Mouse (Mus musculus) c-Kit-positive CD71-positive TER-119-positive erythroid progenitor cells, embryonic 14.5 days (primary cell): Measurements from ENCODE around the gene Lrrc3c.

ENCODE experiments used
- DNase-seq: peaks from one replicate; pipeline ENCODE4 v3.0.0-alpha.2; 2013; ENCODE audit warnings: low spot score

The Lrrc3c gene

DNA sequence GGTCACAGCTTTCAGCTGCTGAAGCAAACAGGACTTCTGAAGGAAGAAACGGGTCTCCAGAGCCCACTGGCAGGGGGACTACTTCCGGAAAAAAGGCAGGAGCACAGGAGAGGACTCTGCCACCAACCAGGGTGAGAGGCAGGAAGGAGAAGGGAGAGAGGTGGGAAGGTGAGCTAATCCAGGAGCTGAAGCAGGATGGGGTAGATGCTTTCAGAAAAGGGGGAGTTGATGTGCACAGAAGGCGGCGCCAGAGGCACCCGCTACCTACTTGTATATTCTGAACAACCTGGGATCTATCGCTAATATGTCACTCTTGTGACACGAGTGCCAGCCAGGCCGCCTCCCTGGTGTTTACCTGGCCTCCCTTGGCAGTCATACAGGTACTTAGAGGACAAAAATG, at the start of gene Lrrc3c:
TSS of gene Lrrc3c (plus strand) at position 301 of the 400 bp plus-strand sequence.
- DNase-seq: no peak

DNA sequence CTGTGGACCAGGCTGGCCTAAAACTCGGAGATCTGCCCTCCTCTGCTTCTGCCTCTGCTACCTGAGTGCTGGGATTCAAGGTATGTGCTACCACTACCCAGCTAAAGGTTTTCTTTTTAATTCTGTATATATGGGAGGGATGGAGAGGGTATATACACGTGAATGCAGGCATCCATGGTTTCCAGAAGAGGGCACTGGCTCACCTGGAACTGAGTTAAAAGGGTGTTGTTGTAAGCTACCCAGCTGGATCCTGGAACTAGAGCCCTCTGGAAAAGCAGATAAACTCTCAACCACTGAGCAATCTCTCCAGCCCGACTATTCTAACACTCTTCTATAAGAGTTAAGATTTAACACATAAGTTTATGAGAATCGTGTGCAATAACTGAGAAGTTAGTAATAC, 48.7 kb upstream of the Lrrc3c start:
- no peak for DNase-seq

DNA sequence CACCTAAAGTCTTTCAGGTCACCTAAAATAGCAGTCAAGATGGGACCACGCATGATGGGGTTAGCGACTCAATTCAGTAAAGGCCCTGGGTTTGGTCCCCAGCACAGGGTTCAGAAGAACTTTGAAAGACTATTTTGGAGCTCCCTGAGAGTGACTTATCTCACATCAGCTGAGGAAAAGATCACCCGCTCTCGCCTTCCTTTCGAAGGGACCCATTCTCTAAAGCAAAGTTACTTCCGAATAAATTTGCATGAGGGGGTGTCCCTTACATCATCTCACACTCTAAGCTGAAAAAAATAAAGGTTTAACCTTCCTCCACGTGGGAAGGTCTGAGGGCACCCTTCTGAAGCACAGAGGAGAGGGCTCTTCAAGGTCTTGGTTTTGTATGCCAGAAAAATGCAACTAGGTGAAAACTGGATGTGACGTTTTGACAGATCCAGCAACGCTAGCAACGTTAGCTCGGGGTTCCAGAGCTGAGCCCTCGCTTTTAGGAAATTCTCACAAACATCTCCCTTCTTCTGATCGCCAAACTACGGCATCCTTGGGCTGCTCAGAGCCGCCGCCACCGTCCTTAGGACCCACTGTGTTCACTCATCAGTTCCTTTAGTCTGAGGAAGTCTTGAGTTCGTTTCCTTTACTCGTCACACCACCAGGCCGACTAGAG, 47.6 kb upstream of the Lrrc3c start:
- DNase-seq: no peak

DNA sequence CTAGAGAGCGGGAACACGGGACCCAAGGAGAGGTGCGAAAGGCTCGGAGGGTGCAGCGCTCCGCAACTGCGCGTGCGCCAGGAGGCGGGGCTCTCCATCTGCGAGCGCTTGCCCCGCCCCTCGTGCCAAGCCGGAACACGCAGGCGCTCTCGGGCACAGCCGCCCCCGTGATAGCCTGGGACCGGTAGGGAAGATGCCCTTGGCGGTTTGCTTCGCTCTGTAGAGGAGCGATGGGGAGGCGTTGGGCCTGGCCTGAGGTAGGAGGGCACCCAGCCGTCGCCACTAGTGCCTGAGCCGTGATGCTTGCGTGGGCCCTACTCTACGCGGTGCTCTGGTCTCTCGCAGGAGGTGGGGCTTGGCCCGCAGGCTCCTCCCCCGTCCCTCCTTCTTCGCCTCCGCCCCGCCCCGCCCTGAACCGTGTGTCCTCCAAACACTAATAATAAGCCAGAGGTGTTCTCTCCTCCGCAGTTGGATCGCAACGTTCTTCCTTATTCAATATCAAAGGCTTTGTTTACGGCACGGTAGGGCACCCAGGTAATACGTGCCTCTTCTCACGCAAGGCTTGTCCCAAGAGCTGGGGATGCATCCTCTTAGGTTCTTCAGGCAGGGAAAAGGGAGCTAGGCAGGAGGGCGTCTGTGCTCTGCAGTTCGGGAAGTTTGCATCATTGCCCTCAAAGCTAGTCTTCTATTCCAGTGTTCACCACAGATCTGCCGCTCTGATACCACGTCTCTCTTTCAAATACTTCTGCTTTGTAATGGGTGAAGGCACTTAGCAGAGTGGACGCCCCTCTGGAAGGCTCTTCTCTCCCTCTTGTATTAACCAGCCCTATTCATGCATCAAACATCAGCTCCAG, 46.9 kb upstream of the Lrrc3c start, which contains the start of gene Zpbp2:
TSS of gene Zpbp2 (plus strand) at position 123 of the 854 bp plus-strand sequence.
- peak; percentile 90 for DNase-seq

DNA sequence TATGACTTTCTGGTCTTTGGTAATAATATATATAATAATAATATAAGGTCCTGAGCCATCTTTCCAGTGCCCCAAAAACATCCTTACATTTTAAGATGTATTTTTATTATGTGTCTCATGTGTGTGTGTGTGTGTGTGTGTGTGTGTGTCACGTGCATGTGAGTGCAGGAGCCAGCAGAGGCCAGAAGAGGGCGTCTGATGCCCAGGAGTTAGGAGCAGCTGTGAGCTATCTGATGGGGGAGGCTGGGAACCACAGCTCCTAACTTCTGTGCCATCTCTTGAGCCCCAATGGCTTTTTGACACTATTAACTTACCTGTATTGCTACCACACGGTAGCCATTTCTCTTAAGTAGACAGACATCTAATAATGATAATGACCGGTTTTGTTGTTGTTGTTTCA, 44.1 kb upstream of the Lrrc3c start:
- no peak for DNase-seq

DNA sequence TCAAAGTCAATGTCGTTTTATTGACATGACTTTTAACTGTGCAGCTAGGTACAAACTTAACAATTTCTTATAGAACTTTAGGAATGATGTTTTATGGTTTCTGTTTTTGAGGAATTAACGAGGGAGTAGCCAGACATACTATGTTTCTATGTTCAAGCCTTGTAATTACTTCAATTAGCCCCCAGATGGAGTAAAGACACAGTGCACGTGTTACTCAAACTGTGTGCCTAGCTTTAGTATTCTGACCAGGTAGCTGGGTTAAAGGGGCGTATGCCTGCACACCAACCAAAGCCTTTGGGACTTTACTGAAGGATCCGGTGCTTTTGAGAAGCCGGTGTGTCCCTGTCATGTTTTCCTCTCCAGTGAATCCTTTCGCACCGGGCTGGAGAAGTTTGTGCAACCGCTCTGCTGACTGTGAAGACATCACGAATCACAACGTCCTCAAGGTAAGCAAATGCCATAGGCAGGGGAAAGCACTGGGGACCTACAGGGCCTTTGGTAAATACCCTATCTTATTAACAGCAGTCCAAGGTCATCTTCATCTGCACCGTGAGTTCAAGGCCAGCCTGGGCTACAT, 42.9 kb upstream of the Lrrc3c start:
- DNase-seq: no peak

DNA sequence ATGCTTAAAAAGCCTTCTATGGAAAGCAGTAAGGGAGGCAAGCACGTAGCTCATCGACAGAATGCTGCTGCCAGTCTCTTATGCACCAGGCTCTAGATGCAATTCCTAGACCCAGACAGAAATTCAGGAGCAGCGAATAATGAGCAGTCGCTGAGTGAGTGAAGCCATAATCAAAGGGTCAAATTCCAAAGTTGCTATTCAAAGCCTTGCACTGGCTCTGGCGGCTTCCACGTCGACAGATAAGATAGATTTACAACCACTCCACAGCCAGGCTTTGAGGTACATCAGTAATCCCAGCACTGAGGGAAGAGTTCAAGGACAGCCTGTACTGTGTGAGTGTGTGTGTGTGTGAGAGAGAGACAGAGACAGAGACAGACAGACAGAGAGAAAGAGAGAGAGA, 37.1 kb upstream of the Lrrc3c start:
- no peak for DNase-seq

DNA sequence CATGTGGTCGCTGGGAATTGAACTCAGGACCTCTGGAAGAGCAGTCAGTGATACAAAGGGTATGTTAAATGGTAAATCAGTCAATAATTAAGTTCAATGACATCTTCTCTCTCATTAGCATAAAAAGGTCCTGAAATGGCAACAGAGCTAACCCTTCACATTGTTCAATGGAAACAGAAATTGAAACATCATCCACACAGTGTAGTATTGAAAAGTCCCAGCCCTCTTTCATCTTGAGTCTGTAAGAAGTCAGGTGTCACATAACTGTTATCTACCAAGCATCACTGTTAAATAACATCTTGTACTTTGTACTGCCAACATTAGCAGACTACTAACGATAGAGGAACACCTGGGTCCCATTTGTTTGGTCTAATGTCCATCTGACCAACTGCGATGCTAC, 35.1 kb upstream of the Lrrc3c start:
- no peak for DNase-seq

DNA sequence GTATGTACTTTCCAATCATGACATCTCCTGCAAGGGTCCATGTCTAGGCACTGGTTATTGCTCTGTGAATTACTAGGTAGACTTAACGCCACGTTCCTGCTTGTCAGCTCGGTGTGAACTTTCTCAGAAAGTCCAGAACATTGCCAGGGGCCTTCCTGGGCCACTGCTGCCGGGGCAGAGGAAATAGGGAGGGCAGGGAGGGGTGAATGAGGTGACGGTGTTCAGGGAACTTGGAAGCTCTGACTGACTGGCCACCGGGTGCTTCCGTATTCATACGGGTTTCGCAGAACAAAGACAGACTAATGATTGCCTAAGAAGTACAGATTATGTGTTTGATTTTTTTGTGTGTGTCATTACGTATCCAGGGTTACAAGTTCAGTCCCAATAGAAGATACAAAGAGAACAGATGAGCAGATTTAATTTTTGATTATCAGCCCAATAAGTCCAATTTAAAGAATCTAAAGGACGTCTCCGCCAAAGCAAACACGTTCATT, 34.1 kb upstream of the Lrrc3c start:
- no peak for DNase-seq

DNA sequence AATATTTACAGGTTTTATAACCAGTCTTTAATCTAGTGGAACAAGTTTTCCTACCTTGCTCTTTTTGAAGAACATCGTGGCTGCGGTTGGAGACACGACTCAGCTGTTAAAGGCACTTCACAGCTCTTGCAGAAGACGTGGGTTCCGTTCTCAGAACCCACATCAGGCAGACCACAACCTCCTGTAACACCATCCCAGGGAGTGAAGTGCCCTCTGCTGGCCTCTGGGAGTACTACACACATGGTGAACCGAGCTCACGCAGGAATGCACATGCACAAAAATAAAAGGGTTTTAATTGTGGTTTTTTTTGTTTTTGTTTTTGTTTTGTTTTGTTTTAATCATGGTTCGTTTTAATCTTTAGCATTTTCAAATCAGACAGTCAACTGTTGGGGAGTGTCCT, 29.8 kb upstream of the Lrrc3c start:
- DNase-seq: peak; percentile 13

DNA sequence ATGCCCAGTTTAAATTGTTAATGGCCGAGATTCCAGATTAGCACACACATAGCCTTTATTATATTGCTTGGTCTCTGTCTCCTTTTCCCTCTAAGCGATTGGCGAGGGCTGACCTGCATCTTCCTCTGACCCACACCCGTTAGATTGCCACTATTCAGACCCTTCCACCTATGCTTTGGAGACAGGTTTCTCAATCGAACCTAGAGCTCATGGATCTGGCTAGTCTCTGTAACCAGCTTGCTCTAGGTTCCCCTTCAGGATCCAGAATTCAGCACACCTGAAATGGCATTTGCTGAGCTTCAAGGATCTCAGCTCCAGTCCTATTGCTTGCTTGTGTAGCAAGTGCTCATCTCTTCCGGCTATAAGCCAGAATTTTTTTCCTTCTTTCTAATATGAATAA, 28.6 kb upstream of the Lrrc3c start:
- DNase-seq: no peak

DNA sequence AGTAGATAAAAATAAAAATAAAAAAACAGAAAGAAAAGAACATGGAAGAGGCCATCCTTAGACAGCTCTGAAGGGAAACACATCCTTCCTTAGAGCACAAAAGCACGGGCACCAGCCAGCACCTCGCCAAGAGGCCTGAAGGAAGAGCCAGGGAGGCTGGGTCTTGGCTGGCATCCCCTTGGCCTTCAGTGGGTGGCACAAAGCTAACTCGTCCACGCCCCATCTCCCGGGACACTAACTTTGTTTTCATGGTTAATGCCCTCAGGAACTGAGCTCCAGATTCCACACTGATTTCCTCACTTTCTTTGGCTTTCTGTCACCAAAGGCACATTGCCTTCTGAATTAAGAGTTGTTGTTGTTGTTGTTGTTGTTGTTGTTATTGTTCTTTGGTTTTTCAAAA, 20.3 kb upstream of the Lrrc3c start:
- DNase-seq: no peak

DNA sequence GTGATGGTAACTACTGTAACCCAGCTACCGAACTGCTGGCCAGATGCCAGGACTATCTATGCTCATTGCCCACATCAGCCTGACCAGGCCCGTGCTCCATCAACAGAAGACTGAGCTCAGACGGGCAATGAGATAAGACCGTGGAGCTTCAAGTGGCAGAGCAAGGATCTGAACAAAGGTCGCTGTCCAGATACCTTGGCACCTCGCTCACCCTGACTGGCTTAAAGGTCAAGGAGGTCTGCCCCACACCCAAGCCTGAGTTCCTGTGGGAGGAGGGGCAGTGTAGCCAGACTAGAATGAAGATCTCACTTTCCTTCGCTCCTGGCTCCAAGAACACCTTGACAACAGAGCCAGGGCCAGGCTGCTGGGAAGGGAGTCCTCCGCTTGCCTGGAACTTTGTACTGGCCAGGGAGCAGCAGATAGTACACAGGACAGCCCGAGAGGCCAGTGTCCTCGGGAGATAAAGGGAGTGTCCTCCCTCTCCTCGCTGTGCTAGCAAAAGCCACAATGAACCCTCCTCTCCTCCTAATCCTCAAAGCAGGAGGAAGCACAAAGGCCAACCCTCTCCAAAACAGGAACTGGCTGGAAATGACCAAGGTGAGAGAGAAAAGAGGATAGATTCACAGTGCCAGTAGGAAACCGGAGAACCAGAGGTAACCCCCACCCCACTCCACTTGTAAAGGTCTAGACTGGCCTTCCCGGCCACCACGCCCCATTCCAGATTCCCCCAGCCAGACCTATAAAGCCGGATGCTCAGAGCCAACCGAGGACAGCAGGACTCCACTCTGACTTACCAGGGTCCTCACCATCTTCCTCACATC, 17.6 kb upstream of the Lrrc3c start:
- peak; percentile 80 for DNase-seq

DNA sequence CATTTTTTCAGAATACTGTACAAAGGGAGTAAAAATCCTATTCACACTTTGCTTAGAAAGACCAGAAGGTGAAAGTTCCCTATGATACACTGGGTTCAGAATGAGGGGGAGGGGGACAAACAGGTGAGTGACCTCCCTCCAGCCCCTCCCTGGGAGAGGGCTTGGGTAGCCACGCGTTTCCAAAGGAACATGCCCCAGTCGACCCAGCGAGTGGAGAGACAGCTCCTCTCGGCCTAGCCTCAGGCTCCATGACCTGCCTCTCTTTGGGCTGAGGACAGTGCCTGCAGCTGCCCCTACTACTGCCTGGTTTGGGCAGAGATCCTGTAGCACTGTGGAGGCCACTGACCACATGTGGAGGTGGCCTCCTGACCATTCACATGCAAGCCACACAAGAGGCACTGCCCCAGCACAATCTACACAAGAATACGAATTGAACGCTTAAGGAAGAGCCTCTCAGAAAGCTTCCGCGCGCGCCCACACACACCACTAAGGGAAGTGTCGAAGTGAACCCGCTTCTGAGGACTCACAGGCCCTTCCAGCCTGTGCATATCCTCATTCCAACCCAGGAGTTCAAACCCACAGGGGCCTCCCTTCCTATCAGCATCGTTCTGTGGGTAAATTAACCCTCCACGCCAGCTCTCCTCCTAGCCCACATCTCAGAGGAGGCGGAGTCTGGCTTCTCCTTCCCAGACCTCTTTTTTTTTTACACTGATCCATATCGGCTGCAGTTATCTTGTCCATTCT, 16.6 kb upstream of the Lrrc3c start:
- DNase-seq: peak; percentile 73

DNA sequence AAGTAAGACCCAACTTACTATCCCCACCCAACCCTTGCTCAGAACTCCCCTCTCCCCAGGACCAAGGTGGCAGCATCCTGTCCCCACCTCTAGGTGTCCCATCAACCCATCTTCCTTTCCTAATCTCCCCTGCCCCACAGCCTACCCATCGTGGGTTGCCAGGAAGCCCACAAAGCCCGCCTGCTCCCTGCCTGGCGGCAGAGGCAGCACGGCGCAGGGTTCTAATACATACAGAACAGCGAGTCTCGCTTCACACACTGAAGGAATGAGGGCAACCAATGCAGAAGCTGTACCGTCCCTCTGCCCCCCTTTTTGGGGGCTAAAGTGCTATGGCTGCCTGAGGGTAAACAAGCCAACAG, 16.1 kb upstream of the Lrrc3c start:
- no peak for DNase-seq

DNA sequence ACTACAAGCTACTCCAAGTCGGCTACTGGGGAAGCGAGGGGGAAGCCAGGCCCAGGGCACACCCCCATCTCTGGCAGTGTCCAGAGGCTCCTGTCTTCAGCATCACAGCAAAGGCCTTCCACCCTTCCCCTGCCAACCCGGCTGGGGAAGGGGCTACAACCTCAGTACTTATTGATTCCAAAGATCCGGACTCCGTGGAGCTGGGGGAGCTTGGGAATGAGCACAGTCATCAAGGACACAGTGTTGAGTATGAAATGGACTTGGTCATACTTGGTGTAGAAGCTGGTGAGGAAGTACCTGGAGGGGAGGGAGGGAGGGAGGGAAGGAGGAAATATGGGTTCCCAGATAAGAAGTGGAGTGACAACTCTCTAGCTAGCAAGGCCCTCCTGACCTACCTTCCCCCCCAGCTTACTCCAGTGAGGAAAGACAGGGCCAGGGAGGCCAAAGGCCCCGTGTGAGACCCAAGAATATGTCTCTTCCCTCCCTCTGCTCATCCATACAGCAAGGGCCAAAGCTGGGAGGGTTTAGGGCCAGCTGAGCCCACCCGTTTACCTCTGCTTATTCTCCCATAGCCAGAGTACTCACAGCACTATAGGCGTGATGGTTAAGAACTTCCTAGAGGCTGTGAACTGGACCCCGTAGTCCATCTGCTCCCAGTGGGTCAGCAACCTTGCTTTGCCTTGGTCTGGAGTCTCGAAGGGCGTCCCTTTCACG, 15.4 kb upstream of the Lrrc3c start:
- DNase-seq: peak; percentile 75

DNA sequence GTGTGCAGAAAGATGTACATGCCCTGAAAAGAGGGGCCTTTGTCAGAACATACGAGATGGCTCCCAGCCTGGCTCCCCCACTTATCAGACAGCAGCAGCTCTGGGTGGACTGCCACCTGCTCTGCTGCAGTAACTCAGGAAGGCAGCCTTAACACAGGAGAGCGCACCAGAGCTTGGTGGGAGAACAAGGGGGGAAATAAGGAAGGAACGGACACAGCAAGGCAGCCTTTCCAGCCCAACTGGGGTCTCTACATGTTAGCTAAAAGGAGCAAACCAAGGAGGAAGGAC, 14.9 kb upstream of the Lrrc3c start:
- peak; percentile 84 for DNase-seq

DNA sequence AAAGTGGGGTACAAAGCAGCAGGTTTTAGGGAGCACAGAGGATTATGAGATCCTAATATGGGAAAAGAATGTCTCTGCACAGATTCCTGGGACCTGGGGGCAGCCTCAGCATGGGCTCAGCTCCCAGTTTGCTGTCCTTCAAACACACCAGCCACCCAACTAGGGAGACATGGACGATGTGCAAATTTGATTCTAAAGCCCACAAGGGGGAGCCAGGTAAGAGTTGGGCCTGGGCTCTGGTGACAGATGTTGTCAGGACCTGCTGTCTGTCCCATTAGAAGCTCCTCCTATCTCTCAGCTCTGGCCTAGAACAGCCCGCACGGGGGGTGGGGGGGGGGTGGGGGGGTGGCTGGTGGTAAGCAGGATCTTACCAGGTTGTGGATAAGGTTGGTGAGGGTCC, 14.5 kb upstream of the Lrrc3c start:
- DNase-seq: peak; percentile 72

DNA sequence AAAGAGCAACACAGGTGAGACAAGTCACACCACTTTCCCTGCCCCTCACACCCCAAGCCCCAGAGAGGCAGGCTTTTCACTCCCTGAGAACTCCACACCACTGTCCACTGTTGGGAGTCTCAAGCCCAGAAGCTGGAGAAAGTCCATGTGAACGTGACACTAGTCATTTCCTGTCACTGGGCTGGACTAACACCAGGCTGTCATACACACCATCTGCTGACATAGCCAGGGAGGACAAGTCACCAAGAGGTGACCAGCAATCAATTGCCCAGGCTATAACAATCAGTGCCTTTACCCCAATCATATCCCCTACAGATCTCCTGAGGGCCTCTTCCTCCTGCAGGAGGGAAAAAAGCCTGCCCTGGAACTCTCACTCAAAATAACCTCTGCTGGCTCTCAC, 13.9 kb upstream of the Lrrc3c start:
- DNase-seq: no peak

DNA sequence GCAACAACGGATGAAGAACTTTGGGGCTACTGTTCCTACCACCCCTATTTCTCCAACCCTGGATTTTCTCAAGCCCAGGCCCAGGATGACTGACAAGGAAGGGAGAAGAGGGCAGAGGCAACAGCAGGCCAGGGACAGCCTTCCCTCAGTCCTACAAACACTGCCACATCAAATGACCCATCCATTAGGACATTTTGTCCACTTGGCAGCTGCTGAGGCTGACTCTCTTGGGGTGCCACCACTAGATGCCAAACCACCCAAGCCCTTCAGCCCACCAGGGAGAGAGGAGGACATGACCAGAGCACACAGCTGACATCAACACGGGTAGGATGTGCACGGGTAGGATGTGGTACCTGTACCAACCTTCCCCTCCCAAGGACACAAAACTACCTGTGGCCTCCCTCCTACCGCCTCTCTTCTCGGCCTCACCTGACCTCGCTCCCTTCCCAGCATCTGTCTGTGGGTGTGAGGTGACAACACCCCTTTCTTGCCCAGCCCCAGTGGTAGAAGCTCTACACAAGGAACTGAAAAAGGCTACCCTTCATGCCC, 13.4 kb upstream of the Lrrc3c start:
- no peak for DNase-seq
